Mouse (Mus musculus) neural tube, embryonic 10.5 days (tissue): ENCODE data around the gene Tpcn2.

Experiments
- DNase-seq: peaks from one replicate; pipeline ENCODE4 v3.0.0-alpha.2; 2017; ENCODE audit warnings: low spot score; ENCODE audit errors: extremely low spot score

The Tpcn2 gene

GRCm38 (mm10) chr7:145159283-145160240, 124.2 kb downstream of the Tpcn2 start:
- peak; percentile 59 for DNase-seq

- no peak for DNase-seq
These were observed 128.1 kb downstream of the Tpcn2 start for GRCm38 (mm10) chr7:145155666-145156065.

- DNase-seq: no peak
These were observed 129.7 kb downstream of the Tpcn2 start for GRCm38 (mm10) chr7:145154066-145154465.

GRCm38 (mm10) chr7:145151845-145152244, 132.0 kb downstream of the Tpcn2 start:
- DNase-seq: no peak

GRCm38 (mm10) chr7:145148902-145149301, 134.9 kb downstream of the Tpcn2 start:
- DNase-seq: no peak

- DNase-seq: no peak
These were observed 135.7 kb downstream of the Tpcn2 start for GRCm38 (mm10) chr7:145147973-145148698.

- no peak for DNase-seq
These were observed 137.4 kb downstream of the Tpcn2 start for GRCm38 (mm10) chr7:145146252-145146930.

- DNase-seq: no peak
These were observed 140.2 kb downstream of the Tpcn2 start for GRCm38 (mm10) chr7:145143502-145144070.

GRCm38 (mm10) chr7:145140656-145141055, 143.2 kb downstream of the Tpcn2 start:
- no peak for DNase-seq

- no peak for DNase-seq
These were observed 144.2 kb downstream of the Tpcn2 start for GRCm38 (mm10) chr7:145139576-145139975.

- DNase-seq: no peak
These were observed 144.7 kb downstream of the Tpcn2 start for GRCm38 (mm10) chr7:145139100-145139499.

GRCm38 (mm10) chr7:145137871-145138270, 145.9 kb downstream of the Tpcn2 start:
- DNase-seq: no peak

GRCm38 (mm10) chr7:145136831-145137230, 147.0 kb downstream of the Tpcn2 start:
- DNase-seq: no peak
